Mouse (Mus musculus): ENCODE results near the gene Emcn. TPM values are rescaled to one million over a fixed set of nuclear protein-coding genes. Genes with fewer than 3 reads are reported as not detected.

The Emcn gene
- polyA plus RNA-seq (2012; ENCODE audit: insufficient read depth, insufficient read length, missing spikeins): not detected in 2 replicates

DNA sequence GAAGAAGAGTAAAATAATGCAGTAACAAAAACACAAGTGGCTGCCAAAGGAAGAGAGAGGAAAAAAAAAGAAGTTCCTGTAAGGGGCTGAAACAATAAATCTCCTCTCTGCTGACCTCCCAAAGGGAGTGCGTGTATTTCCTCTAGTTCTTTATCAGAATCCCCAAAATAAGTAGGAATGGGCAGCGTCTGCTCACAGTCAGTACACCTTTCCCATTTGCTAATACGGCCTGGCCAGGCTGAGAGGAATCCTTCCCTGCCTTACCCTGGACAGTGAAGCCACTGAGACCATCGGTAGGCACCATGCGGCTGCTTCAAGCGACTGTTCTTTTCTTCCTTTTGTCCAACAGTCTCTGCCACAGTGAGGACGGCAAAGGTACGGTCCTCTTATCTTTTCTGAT, at the start of gene Emcn:
Gene Emcn (plus strand): TSS at position 130 of the 400 bp plus-strand sequence.
- Histone ChIP-seq H3K4me3 (ENCODE audit: insufficient read depth, low read length) (no peak within 1 kb of the TSS), H3K27ac (ENCODE audit: insufficient read depth, low read depth, low read length) (no peak within 1 kb of the TSS), H3K4me1 (ENCODE audit: control insufficient read depth, insufficient read depth, low read length) (no peaks in the 10 kb centered on the region)
- no peak for TF ChIP-seq CTCF (IDR thresholded peaks at IDR 0.05; ENCODE audit: low read depth, low read length)
- TF ChIP-seq POLR2A (IDR thresholded peaks at IDR 0.05; ENCODE audit: borderline replicate concordance, low read depth, low read length): no peak

DNA sequence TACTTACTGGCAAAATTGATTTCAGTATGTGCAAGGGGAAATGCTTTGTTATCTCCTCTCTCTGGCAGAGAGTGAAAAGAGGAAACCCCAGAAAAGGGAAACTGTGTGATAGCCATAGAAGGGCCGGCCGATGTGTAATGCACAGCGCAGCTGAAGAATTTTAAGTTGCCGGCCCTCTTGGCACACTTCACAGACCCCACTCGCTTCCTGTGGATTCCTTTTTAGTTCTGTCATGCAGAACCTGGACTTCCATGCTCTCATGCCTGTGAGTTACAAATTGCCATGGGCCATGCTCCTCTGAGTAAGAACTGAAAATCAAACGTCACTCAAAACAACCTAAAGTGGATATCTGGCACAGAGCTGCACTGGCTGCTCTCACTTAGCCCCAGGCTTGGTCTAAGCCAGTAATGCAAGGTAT, 47.7 kb upstream of the Emcn start:
- no peak overlapping the region for H3K27ac ChIP-seq (ENCODE audit: insufficient read depth, low read depth, low read length)
- no peak for TF ChIP-seq CTCF (IDR thresholded peaks at IDR 0.05; ENCODE audit: low read depth, low read length)
- no peak for TF ChIP-seq POLR2A (IDR thresholded peaks at IDR 0.05; ENCODE audit: borderline replicate concordance, low read depth, low read length)
- no peaks in the 10 kb centered on the region for H3K4me1 ChIP-seq (ENCODE audit: control insufficient read depth, insufficient read depth, low read length)
- peak overlapping the region; percentile 17; the same call in 1 of the 2 replicates for H3K4me3 ChIP-seq (ENCODE audit: insufficient read depth, low read length)

DNA sequence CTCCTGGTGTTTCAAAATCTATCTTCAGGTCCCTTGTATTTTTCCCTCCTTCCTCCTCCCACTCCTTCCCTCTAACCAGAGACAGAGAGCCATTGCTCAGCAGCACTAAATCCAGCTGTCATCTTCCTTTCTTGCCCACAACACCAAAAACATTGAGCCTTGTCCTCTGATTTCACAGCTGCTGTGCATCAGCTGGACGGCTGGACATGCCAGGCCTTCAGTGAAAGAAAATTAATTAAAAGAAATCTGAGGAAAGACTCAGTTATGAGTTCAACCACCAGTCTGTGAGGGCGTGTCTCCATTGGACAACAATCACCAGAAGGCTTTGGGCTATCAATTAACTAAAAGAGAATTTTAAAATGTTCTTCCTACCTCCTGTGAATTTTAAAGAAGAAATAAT, 42.6 kb upstream of the Emcn start:
- no peak for TF ChIP-seq POLR2A (IDR thresholded peaks at IDR 0.05; ENCODE audit: borderline replicate concordance, low read depth, low read length)
- no peak for TF ChIP-seq CTCF (IDR thresholded peaks at IDR 0.05; ENCODE audit: low read depth, low read length)
- Histone ChIP-seq H3K4me3 (ENCODE audit: insufficient read depth, low read length) (no peak overlapping the region), H3K4me1 (ENCODE audit: control insufficient read depth, insufficient read depth, low read length) (no peaks in the 10 kb centered on the region), H3K27ac (ENCODE audit: insufficient read depth, low read depth, low read length) (no peak overlapping the region)

DNA sequence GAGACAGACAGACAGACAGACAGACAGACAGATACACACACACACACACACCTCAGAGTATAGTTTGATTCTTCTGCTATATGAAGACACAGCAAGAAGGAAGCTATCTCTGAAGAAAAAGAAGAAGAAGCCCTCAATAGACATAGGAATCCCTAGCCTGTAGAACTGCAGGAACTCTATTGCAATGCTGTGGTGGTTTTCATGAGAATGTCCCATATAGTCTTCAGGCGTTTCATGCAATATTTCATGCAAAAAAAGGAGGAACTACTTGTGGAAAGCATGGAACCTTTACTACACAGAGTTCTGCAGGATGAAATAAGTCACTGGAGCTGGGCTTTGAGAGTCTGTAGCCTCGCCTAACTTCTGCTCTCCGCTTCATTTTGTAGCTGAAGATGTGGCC, 40.7 kb upstream of the Emcn start:
- Histone ChIP-seq H3K27ac (ENCODE audit: insufficient read depth, low read depth, low read length) (no peak overlapping the region), H3K4me1 (ENCODE audit: control insufficient read depth, insufficient read depth, low read length) (no peaks in the 10 kb centered on the region), H3K4me3 (ENCODE audit: insufficient read depth, low read length) (no peak overlapping the region)
- no peak for TF ChIP-seq POLR2A (IDR thresholded peaks at IDR 0.05; ENCODE audit: borderline replicate concordance, low read depth, low read length)
- TF ChIP-seq CTCF (IDR thresholded peaks at IDR 0.05; ENCODE audit: low read depth, low read length): no peak

DNA sequence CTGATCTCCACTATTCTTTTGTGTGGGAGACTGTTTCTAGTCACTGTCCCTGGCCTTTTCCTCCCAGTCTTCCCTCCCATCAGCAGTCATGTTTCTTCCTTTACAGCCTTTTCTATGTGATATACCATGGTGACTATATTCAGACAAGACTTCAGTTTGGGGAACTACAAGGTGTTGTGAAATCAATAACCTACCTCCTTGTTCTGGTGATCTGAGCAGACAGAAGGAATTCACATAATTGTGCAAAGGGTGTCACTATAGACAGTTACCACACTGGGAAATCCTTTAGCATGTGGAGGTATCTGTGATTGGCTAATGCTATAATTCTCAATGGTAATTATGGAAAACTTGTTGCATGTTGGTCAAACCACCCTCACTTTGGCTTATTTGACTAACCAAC, 39.7 kb upstream of the Emcn start:
- no peak overlapping the region for H3K27ac ChIP-seq (ENCODE audit: insufficient read depth, low read depth, low read length)
- no peak overlapping the region for H3K4me3 ChIP-seq (ENCODE audit: insufficient read depth, low read length)
- no peaks in the 10 kb centered on the region for H3K4me1 ChIP-seq (ENCODE audit: control insufficient read depth, insufficient read depth, low read length)
- TF ChIP-seq POLR2A (IDR thresholded peaks at IDR 0.05; ENCODE audit: borderline replicate concordance, low read depth, low read length): no peak
- no peak for TF ChIP-seq CTCF (IDR thresholded peaks at IDR 0.05; ENCODE audit: low read depth, low read length)

DNA sequence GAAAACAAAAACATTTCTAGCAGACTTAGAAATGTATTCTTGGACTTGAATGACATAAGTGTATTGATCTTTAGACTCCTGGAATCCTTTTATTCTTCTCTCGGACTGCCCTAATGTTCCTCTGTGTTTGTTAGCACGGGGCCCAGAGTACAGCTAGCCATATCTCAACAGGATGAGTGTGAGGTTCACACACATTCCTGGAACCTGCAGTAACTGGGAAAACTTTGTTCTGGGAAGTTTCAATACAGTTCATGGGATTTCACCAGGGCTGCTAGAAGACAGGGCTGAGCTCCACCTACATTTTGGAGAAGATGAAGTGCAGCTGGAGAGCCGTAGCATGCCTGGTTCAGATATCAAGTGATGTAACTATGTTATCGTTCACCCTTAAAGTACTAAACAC, 38.1 kb upstream of the Emcn start:
- H3K4me1 ChIP-seq (ENCODE audit: control insufficient read depth, insufficient read depth, low read length): no peaks in the 10 kb centered on the region
- no peak overlapping the region for H3K27ac ChIP-seq (ENCODE audit: insufficient read depth, low read depth, low read length)
- no peak overlapping the region for H3K4me3 ChIP-seq (ENCODE audit: insufficient read depth, low read length)
- TF ChIP-seq POLR2A (IDR thresholded peaks at IDR 0.05; ENCODE audit: borderline replicate concordance, low read depth, low read length) (no peak), CTCF (IDR thresholded peaks at IDR 0.05; ENCODE audit: low read depth, low read length) (no peak)

DNA sequence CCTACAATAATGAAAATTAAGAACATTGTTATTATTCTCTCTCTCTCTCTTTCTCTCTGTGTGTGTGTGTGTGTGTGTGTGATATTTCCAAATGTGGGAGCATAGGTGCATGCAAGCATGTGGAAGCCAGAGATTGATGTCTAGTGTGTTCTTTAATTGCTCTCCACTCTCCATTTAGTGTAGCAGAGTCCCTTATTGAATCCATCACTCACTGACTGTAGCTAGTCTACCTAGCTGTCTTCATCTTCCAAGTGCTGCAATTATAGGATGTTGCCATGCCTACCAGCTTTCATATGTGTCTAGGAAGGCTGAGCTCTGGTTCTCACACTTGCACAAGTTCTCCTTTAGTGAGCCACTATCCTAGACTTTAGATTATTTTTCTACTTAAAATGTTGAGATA, 30.9 kb upstream of the Emcn start:
- H3K4me1 ChIP-seq (ENCODE audit: control insufficient read depth, insufficient read depth, low read length): no peaks in the 10 kb centered on the region
- H3K4me3 ChIP-seq (ENCODE audit: insufficient read depth, low read length): no peak overlapping the region
- no peak overlapping the region for H3K27ac ChIP-seq (ENCODE audit: insufficient read depth, low read depth, low read length)
- no peak for TF ChIP-seq CTCF (IDR thresholded peaks at IDR 0.05; ENCODE audit: low read depth, low read length)
- no peak for TF ChIP-seq POLR2A (IDR thresholded peaks at IDR 0.05; ENCODE audit: borderline replicate concordance, low read depth, low read length)

DNA sequence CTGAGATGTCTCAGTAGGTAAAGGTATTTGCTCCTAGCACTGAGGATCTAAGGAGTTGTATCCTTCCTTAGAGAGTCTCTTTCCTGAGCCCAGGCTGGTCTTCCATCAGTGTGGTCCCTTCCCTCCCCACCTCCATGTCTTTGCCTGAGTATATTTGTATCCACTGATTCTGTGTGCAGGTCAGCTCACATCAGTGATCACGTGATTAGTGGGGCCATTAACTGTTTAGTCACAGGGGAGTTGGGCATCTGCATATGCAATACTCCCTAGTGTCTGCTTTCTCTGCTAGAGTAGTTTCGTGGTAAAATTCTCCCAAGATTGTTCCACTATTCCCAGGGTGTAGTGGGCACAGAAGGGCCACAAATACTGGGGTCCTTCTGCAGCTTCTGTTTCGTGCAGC, 28.3 kb upstream of the Emcn start:
- no peak overlapping the region for H3K27ac ChIP-seq (ENCODE audit: insufficient read depth, low read depth, low read length)
- TF ChIP-seq POLR2A (IDR thresholded peaks at IDR 0.05; ENCODE audit: borderline replicate concordance, low read depth, low read length): no peak
- TF ChIP-seq CTCF (IDR thresholded peaks at IDR 0.05; ENCODE audit: low read depth, low read length): no peak
- H3K4me1 ChIP-seq (ENCODE audit: control insufficient read depth, insufficient read depth, low read length): no peaks in the 10 kb centered on the region
- H3K4me3 ChIP-seq (ENCODE audit: insufficient read depth, low read length): no peak overlapping the region

DNA sequence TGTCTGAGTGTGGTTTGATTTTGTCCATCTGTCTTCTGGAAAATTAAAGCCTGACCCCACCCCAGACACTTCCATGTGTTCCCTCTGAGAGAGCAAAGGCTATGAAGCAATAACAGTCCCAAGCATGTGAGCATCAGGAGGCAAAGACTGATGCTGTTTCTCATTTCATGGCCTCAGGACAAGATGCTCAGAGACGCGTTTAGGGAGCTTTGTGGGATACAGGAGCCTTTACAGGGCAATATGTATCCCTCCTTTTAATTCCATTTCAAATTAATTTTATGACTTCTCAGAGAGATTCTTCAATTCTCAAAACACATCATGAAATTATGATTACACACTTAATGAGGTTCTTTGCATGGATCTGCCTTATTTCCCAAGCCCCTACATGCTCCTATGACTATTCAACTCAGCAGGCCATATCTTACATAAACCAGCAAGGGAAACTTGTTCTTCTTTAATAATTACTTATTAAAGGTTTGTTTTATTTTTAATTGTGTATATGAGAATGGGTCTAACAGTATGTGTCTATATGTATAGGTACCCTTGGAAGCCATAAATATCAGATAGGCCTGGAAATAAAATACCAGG, 27.0 kb upstream of the Emcn start:
- H3K27ac ChIP-seq (ENCODE audit: insufficient read depth, low read depth, low read length): no peak overlapping the region
- H3K4me3 ChIP-seq (ENCODE audit: insufficient read depth, low read length): no peak overlapping the region
- TF ChIP-seq POLR2A (IDR thresholded peaks at IDR 0.05; ENCODE audit: borderline replicate concordance, low read depth, low read length) (no peak), CTCF (IDR thresholded peaks at IDR 0.05; ENCODE audit: low read depth, low read length) (no peak)
- no peaks in the 10 kb centered on the region for H3K4me1 ChIP-seq (ENCODE audit: control insufficient read depth, insufficient read depth, low read length)

DNA sequence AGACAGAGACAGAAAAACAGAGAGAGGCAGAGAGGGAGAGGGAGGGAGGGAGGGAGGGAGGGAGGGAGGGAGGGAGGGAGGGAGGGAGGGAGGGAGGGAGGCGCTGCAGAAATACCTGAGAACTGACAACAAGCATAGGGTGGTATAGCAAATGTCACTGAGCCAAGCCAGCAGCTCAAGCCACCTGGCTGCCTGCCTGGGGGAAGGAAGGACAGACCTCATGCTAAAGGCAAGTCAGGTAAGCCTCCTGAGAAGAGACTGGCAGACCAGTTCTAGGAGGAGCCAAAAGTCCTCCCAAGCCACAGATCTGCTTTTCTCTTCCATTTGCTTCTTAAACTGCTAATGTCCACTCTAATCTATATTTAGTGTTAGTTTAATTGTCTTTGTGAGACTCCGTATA, 22.5 kb upstream of the Emcn start:
- TF ChIP-seq CTCF (IDR thresholded peaks at IDR 0.05; ENCODE audit: low read depth, low read length) (no peak), POLR2A (IDR thresholded peaks at IDR 0.05; ENCODE audit: borderline replicate concordance, low read depth, low read length) (no peak)
- Histone ChIP-seq H3K4me1 (ENCODE audit: control insufficient read depth, insufficient read depth, low read length) (no peaks in the 10 kb centered on the region), H3K27ac (ENCODE audit: insufficient read depth, low read depth, low read length) (no peak overlapping the region), H3K4me3 (ENCODE audit: insufficient read depth, low read length) (no peak overlapping the region)

DNA sequence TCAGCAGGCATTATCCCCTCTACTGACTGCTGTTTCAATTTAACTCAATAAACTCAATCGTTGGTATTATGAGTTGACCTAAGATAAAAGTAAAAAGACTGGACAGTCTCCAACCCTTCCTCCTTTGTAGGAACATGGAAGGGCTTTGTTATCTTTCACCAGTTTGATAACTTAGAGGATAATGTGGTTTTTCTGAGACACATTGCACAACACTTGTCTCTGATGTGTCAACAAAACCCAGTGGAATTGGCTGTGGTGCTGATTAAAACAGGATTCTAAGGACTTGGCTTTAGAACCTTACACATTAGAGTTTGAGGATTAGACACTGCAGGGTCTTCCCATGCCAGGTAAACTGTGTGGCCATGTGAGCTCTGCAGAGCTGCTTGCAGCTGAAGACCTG, 20.9 kb upstream of the Emcn start:
- no peak overlapping the region for H3K4me3 ChIP-seq (ENCODE audit: insufficient read depth, low read length)
- TF ChIP-seq POLR2A (IDR thresholded peaks at IDR 0.05; ENCODE audit: borderline replicate concordance, low read depth, low read length) (no peak), CTCF (IDR thresholded peaks at IDR 0.05; ENCODE audit: low read depth, low read length) (no peak)
- no peaks in the 10 kb centered on the region for H3K4me1 ChIP-seq (ENCODE audit: control insufficient read depth, insufficient read depth, low read length)
- H3K27ac ChIP-seq (ENCODE audit: insufficient read depth, low read depth, low read length): no peak overlapping the region

Measured in bone marrow macrophage, adult 2 months (primary cell).